Mouse (Mus musculus): ENCODE data around the gene Peg12. TPM values are rescaled to one million over a fixed set of nuclear protein-coding genes. Genes with fewer than 3 reads are reported as not detected.

The Peg12 gene
- polyA plus RNA-seq, 1 experiment from 2014 or later, result 7.2 TPM

DNA sequence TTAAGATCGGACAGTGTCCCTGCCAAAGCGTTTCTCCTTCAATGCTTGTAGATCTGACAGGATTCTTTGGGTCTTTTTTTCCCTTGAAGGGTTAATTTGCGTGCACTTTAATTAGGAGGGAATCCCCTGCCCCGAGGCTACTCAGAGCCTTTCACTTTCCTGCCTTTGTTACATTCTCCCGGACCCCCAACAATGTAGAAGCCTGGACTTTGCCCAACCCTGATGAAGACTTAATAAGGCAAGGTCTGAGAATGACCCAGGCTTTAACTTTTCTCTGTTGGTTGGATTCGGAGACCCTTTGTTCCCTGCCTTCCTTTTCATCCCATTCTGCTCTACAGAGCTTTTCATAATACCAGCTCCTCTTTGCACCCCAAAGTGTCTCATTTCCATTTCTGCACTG lies 43.7 kb downstream of the Peg12 start:
- H3K9ac ChIP-seq (replicated peaks), result peak overlapping the region; percentile 48
- ATAC-seq (ENCODE audit: low FRiP score), result peak; percentile 18; the same call in 1 of the 2 replicates
- H3K4me1 ChIP-seq, result peaks cover 11% of the 10 kb centered on the region
- H3K9me3 ChIP-seq (replicated peaks), result 0 out of 2 replicates have a peak, but pooled peaks cover 6% of the 10 kb centered on the region
- H3K27ac ChIP-seq (replicated peaks), result peak overlapping the region; percentile 88
- WGBS, result 43% methylated on average over 6 of the region's 6 CpGs
- no peaks in the 10 kb centered on the region for H3K36me3 ChIP-seq
- no peaks in the 10 kb centered on the region for H3K27me3 ChIP-seq (replicated peaks)
- peak overlapping the region; percentile 49 for H3K4me2 ChIP-seq
- peak overlapping the region; percentile 66 for H3K4me3 ChIP-seq (replicated peaks)

DNA sequence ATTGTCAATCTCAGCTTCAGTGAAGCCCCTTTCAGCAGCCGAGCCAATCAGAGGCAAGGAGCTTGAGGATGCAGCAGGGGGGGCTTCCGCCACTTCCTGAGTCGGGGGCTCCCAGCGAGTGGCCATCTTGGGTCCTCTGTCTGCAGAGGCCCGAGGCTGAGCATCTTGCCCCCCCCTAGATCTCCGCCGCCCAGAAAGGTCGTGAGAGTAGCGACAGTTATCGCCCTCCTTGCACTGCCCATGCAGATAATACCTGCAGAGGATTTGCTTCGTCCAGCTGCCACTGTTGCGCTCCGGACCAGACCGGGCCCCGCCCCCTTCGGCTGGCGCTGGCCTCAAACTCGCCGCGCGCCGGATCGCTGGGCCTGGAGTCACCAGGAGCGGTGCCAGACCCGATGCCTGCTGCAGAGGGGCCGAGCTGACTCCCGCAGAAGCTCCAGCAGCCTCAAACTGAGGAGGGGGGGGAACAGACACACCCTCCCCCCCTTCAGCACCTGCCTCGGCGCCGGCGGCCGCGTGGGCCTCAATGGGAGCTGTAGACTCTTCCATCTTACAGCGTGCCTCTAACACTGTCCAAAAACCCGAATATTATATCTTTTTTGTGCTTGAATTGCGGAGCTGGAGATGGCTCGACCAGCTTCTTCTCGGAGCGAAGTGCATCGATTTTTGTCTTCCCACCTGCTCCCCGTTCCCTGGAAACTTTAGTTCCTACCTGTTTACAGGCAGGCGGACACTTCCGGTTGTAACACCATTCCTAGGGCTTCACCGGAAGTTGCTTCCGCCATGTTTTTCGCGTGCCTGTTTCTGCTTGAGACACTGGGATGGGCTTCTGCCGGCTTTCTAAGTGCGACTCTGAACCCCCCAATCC lies 44.6 kb downstream of the Peg12 start, which contains the start of gene Mkrn3:
TSS of gene Mkrn3 (minus strand) at position 647 of the 868 bp plus-strand sequence.
- H3K4me2 ChIP-seq, result peak within 1 kb of the TSS; percentile 62
- no peaks in the 10 kb centered on the region for H3K36me3 ChIP-seq
- H3K4me1 ChIP-seq, result peaks cover 11% of the 10 kb centered on the region
- peak within 1 kb of the TSS; percentile 66 for H3K4me3 ChIP-seq (replicated peaks)
- ATAC-seq (ENCODE audit: low FRiP score), result peak; percentile 94
- no peaks in the 10 kb centered on the region for H3K27me3 ChIP-seq (replicated peaks)
- peak within 1 kb of the TSS; percentile 73 for H3K9ac ChIP-seq (replicated peaks)
- 0 out of 2 replicates have a peak, but pooled peaks cover 6% of the 10 kb centered on the region for H3K9me3 ChIP-seq (replicated peaks)
- H3K27ac ChIP-seq (replicated peaks), result peak within 1 kb of the TSS; percentile 88
- WGBS, result 30% methylated on average over 49 of the region's 49 CpGs

DNA sequence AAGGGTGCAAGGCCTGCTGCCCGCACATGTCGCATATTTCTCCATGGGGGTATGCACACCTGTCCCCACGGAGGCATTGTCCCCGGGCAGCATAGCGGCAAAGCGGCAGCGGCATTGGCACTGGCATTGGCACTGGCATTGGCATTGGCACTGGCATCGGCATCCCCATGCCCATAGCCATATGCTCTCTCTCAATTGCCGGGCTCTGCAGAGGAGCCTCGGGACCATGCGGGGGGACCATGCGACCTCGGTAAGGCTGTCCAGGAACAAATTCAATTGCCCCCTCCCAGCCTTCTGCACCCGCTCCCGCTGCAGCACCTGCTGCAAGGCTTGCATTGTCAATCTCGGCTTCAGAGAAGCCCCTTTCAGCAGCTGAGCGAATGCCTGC lies 45.2 kb downstream of the Peg12 start:
- Histone ChIP-seq H3K4me2 (peak overlapping the region; percentile 62), H3K4me1 (peaks cover 11% of the 10 kb centered on the region), H3K27ac (replicated peaks) (peak overlapping the region; percentile 88), H3K4me3 (replicated peaks) (peak overlapping the region; percentile 66), H3K36me3 (no peaks in the 10 kb centered on the region), H3K9ac (replicated peaks) (peak overlapping the region; percentile 73), H3K27me3 (replicated peaks) (no peaks in the 10 kb centered on the region), H3K9me3 (replicated peaks) (0 out of 2 replicates have a peak, but pooled peaks cover 6% of the 10 kb centered on the region)
- ATAC-seq (ENCODE audit: low FRiP score), result peak; percentile 60; the same call in 1 of the 2 replicates
- 57% methylated on average over 17 of the region's 17 CpGs for WGBS

DNA sequence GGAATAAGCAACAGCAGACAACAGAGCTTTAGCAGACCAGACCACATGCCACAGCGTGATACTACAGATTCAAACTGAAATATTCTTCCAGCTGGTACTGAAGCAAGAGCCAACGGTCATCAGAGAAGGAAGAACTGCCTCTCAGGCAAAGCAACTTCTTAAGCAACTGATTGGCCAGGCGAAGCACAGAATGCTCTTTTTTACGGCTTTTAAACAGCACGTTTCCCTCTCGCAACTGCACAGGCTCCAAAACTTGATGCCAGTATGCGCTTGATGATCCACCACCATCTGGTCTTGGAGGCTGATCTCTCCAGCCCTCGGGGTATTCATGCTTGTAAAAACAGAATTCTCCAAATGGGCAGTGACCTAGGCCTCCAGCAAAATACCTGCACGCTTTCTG lies 46.0 kb downstream of the Peg12 start:
- Histone ChIP-seq H3K4me3 (replicated peaks) (peak overlapping the region; percentile 66), H3K4me2 (peak overlapping the region; percentile 62), H3K27ac (replicated peaks) (no peak overlapping the region), H3K4me1 (peaks cover 11% of the 10 kb centered on the region), H3K36me3 (no peaks in the 10 kb centered on the region), H3K9me3 (replicated peaks) (0 out of 2 replicates have a peak, but pooled peaks cover 6% of the 10 kb centered on the region), H3K9ac (replicated peaks) (peak overlapping the region; percentile 73), H3K27me3 (replicated peaks) (no peaks in the 10 kb centered on the region)
- WGBS, result 46% methylated on average over 9 of the region's 9 CpGs
- ATAC-seq (ENCODE audit: low FRiP score), result no peak

DNA sequence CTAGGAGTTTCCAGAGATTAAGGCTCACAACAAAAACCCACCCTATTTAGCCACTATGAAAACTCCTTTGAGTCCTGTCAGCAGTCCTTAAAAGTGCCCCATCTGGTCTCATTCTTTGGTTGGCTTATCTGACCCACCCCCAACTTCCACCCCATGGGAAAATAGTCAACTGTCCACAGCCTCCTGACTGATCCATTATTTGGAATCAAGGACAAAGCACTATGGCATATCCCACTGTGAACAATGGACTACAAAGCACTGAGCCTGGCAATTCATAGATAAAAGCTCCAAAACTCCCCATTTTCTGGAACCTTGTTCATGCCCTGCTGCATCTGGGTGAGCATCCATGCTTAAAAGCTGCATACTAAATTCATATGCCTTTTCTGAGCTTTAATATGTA lies 48.1 kb downstream of the Peg12 start:
- H3K9ac ChIP-seq (replicated peaks), result no peak overlapping the region
- H3K4me3 ChIP-seq (replicated peaks), result no peak overlapping the region
- ATAC-seq (ENCODE audit: low FRiP score), result no peak

DNA sequence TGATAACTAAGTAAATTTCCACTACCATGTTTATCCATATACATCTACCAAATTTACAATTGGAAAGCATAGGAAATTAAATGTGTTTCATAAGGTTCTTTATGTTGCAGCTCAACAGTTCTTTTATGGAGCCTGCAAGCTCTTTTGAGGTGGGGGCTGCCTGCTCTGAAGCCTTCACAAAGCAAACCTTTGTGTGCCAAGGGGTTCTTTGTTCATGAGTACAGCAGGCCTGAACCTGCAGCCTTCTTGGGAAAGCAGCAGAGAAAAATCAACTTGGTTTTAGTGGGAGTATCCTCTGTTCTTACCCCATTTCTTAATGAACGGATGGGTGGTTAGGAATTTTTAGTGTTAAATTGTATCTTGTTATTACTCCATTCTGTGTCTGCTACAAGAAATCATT lies 49.1 kb downstream of the Peg12 start:
- Histone ChIP-seq H3K27me3 (replicated peaks) (no peaks in the 10 kb centered on the region), H3K9me3 (replicated peaks) (0 out of 2 replicates have a peak, but pooled peaks cover 6% of the 10 kb centered on the region), H3K4me2 (no peak overlapping the region), H3K4me3 (replicated peaks) (no peak overlapping the region), H3K27ac (replicated peaks) (no peak overlapping the region), H3K4me1 (peaks cover 11% of the 10 kb centered on the region), H3K36me3 (no peaks in the 10 kb centered on the region), H3K9ac (replicated peaks) (no peak overlapping the region)
- no peak for ATAC-seq (ENCODE audit: low FRiP score)
- WGBS, result 40% methylated on average over 1 of the region's 1 CpGs

More for the DNA sequence above, 48.1 kb downstream of the Peg12 start:
- peaks cover 11% of the 10 kb centered on the region for H3K4me1 ChIP-seq
- no peak overlapping the region for H3K27ac ChIP-seq (replicated peaks)
- 0 out of 2 replicates have a peak, but pooled peaks cover 6% of the 10 kb centered on the region for H3K9me3 ChIP-seq (replicated peaks)
- no peaks in the 10 kb centered on the region for H3K36me3 ChIP-seq
- peak overlapping the region; percentile 17 for H3K4me2 ChIP-seq
- no peaks in the 10 kb centered on the region for H3K27me3 ChIP-seq (replicated peaks)

Other genes starting within 250 kb of the Peg12 start
- gene Ndn, start 117.9 kb downstream of the Peg12 start, polyA plus RNA-seq (2015; fragmentation: Nextera tagmentation; extraction: Ambion mirVana), result 397 and 487 TPM in 2 replicates
- gene Magel2, start 87.5 kb downstream of the Peg12 start, polyA plus RNA-seq (2015; fragmentation: Nextera tagmentation; extraction: Ambion mirVana), result 12.0 and 13.8 TPM in 2 replicates
- gene Mkrn3, start 44.4 kb downstream of the Peg12 start, polyA plus RNA-seq (2015; fragmentation: Nextera tagmentation; extraction: Ambion mirVana), result 17.1 and 21.2 TPM in 2 replicates